Mouse (Mus musculus) embryonic stem cell, embryonic (primary cell): Measurements from ENCODE around the gene Nav2.

Source experiments
- CTCF ChIA-PET, 4 experiments: fragments of 300-600 bp in 2 of 4; fragments of 350-600 bp in 2 of 4; sonication (Branson Sonifier 250); formaldehyde crosslinking; loops; one replicate each; lab custom pipeline; 2022; ENCODE audit warnings: inconsistent platforms in 2 of 4; lab: Charles Lee
- POLR2A ChIA-PET, 4 experiments: fragments of 300-600 bp in 2 of 4; fragments of 350-600 bp in 2 of 4; sonication (Branson Sonifier 250); formaldehyde crosslinking; loops; one replicate each; lab custom pipeline; 2022; ENCODE audit warnings: antibody characterized with exemption in 4 of 4, inconsistent platforms in 1 of 4; lab: Charles Lee

Nav2 gene

DNA sequence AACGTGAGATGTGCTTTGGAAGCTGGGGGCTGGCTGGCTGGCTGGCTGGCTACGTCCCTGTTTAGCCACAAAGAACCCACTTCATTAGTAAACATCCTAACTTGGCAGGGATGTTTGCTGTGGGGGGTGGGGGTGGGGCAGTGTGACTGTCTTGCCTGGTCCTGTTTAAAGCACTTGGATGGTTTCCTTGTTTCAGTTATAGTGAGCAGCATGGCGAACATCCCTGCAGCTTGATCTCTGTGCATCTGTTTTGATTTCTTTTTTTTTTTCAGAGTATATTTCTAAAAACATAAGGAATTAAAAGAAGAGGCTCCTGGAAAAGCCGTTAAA, 791 bp downstream of the Nav2 start:
- POLR2A ChIA-PET: interaction anchor here in 2 of 4 experiments (0.7 to 1.4 kb wide), 2 partner anchors 28 to 208 kb away, joined by 3 to 6 read pairs; partner anchors contain the start of gene E2f8 (in 1 of the 2)
- CTCF ChIA-PET: interaction anchor here in 2 of 4 experiments (0.6 to 1.3 kb wide), 3 partner anchors 19 kb away, joined by 4 to 5 read pairs (median 5); no protein-coding TSS in a partner anchor

DNA sequence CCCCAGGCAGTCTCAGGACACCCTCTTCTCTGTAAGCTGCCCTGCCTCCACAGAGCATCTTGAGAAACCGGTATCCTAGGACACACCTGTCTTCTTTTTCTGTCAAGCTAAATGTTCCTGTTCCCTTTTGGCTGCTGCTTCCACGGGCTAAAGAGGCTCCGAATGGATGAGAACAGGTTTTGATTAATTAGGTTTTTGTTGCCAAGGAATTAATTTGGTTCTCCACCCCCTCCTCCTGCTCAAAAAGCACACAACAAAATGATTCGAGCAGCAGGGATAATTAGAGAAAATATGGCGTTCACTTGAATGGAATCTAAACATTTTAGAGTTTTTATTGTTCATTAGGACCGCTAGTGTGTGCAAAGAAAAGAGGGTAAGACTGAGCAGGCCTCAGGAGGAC, 1.8 kb downstream of the Nav2 start:
- POLR2A ChIA-PET: interaction anchor here in 1 of 4 experiments (1.4 kb wide), 1 partner anchor 29 kb away, joined by 6 read pairs; the partner anchor contains the start of gene E2f8
- CTCF ChIA-PET: interaction anchor here in 1 of 4 experiments (1.2 kb wide), 1 partner anchor 18 kb away, joined by 5 read pairs; no protein-coding TSS in a partner anchor

DNA sequence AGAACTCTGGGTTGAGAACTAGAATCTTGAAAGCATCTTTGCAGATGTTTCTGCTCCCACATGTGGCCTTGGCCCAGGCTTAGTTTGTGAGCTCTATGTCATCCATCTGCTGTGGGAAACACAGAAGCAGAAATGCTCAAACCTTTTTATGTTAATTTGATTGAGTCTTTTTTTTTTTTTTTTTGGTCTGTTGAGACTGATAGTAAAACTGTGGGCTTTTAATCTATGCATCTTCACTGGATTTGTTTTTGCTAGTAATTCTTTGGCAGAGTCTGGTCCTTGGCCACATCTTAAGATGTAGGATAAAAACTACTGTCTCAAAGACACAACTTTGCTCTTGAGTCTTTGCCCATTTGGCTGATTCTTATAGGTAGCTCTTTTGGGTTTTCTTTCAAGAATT, 2.6 kb downstream of the Nav2 start:
- ChIA-PET POLR2A (interaction anchor here in 1 of 4 experiments (0.6 kb wide), 1 partner anchor 51 kb away, joined by 3 read pairs; no protein-coding TSS in a partner anchor), CTCF (no interaction called here)

DNA sequence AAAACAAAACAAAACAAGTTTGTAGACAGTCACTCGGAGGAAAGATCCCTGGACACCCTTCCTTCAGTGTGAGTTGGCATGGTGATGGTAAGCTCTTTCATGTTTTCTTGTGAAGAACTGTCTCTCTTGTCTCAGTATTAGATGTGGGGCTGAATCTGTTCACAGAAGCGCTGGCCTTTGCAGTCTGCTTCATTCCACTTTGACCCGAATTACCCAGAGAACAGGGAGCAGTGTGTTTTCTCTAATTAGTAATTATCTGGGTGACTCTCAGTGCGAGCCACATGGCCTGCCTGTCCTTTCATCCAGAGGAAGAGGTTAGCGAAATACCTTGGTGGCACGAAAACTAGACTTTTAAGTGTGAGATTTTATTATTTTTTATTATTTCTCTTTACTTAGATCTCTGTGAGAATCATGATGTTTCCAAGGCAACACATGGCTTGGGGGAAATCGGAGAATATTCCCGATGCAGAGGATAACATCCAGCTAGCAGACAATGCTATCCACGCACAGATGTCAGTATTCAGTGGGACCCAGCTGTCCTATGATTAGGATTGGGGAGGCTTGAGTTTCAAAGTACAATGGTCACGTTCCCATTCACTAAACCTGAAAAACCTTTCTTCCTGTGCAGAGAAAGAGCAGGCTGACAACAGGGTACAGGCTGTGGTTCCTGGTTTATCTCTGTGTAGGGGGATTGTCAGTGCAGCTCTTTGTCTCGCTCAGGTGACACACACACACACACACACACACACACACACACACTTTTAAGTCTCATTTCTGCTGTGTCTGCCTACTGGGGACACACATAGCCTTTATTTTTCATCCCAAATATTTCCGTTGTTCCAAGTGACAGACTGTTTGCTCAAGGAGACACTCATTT, 6.4 kb downstream of the Nav2 start:
- ChIA-PET POLR2A (interaction anchor here in 2 of 4 experiments (0.6 to 1.5 kb wide), 5 partner anchors 33 to 695 kb away, joined by 3 read pairs; partner anchors contain the start of gene E2f8 (in 1 of the 2)), CTCF (interaction anchor here in 1 of 4 experiments (0.7 to 1.0 kb wide), 3 partner anchors 13 to 211 kb away, joined by 3 to 8 read pairs (median 3); no protein-coding TSS in a partner anchor)

DNA sequence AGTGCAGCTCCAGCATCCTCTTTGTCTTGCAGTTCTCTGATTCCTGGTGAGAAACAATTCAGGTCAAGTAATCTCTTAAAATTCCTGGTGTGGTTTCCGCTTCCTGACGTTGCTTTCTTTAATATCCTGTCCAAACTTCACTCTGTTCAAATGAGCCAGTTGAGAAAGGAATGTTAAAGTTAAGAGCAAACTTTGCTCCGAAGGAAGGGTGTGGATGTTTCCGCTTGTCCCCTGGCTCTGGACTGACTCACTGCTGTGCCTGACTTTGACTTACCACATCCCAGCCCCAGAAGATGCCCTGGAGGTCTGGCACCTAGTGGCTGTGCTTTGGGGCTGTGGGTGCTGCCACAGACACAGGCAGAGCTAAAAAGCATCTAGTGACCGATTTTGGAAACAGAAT, 8.9 kb downstream of the Nav2 start:
- POLR2A ChIA-PET: interaction anchor here in 1 of 4 experiments (0.8 kb wide), 1 partner anchor 36 kb away, joined by 3 read pairs; the partner anchor contains the start of gene E2f8
- CTCF ChIA-PET: interaction anchor here in 2 of 4 experiments (1.0 to 1.4 kb wide), 3 partner anchors 11 to 23 kb away, joined by 3 to 4 read pairs (median 3); no protein-coding TSS in a partner anchor

DNA sequence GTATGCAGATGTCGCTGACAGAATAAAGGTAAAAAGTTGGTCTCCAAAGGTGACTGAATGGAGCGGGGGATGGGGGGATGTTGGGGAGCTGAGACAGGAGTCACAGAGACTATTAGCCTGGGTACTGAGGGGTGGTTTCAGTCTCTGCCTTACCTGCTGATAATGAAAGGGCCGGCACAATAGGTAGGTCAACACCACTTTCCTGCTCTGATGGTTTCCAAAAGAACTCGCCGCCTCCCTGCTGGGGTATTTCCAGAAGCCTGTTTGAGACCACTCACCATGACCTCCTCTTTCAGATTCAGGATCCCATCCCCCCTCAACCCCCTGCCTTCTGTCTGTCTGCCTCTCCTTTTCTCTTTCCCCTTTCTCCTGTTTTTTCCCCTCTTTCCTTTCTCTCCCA, 9.5 kb downstream of the Nav2 start:
- POLR2A ChIA-PET: no interaction called here
- CTCF ChIA-PET: no interaction called here

DNA sequence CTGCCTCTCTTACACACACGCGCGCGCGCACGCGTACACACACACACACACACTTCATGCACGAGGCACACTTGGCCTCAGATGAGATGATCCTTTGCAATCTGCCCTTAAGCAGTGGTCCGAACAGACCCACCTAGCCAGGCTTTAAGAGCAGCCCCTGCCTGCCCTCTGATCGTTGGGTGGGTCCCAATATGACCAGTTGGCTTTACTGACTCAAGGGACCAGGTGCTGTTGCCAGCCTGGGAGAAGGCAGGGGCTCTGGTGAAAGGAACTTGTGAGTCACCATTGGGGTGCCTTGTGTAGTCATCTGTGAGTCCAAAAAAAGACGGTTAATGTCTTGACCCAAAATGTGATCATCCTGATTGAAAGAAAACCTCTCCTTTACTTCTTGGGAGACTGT, 9.9 kb downstream of the Nav2 start:
- POLR2A ChIA-PET: interaction anchor here in 1 of 4 experiments (1.6 kb wide), 1 partner anchor 37 kb away, joined by 5 read pairs; the partner anchor contains the start of gene E2f8
- CTCF ChIA-PET: interaction anchor here in 2 of 4 experiments (1.0 to 1.9 kb wide), 2 partner anchors 10 kb away, joined by 4 to 6 read pairs; no protein-coding TSS in a partner anchor

DNA sequence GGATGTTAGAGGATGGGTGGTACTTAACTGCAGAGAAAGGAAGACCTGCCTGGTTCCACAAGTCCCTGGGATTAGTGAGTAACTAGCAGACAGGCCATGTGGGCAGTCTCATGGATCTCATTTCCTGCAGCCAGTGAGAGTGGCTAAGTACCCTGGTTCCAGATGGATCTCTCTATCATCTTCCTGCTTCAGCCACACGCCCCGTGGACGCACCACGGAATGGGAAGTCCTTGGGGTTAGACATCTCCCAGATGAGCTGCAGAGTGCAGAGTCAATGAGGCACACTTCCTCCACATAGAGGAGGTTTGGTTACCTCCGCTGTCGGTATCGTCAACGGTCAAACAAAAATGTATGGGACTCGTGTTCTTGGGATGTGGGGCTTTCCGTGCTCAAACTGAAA, 15.1 kb downstream of the Nav2 start:
- CTCF ChIA-PET: no interaction called here
- POLR2A ChIA-PET: no interaction called here

DNA sequence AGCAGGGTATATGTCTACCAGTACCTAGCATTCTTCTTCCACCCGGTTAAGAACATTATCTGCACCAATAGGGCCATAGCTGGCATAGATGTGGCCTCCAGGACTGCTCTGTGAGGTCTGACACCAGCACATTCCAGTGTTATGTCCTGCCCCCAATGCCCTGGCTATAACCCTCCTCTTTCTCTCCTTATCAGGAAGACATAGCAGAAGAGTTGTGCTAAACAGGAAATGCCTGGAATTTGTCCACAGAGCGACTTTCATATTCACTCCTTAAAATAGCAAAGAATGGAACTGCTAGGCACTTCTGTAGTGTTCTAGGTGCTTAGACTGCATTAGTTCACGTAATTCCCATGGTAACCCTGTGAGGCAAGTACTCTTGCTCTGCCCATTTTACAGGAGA, 16.7 kb downstream of the Nav2 start:
- CTCF ChIA-PET: no interaction called here
- POLR2A ChIA-PET: no interaction called here

DNA sequence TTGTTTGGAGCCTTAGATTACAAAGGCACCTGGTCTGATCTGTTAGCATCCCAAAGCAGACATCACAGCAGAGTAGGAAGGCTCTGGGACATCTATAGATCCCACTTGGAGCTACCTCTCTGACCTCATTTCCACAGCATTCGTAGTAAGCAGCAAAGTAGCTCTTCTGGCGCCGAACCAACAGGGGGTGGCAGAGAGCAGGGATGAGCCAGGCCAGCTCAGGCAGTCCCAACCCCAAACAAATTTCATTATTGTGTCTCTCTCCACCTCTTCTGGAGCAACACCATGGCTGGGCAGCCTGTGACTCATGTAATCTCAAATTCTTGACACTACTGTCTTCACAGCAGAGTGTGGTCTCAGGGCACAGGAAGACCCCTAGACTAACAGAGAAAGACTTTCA, 19.8 kb downstream of the Nav2 start:
- ChIA-PET POLR2A (interaction anchor here in 1 of 4 experiments (1.2 to 1.6 kb wide), 3 partner anchors 26 to 137 kb away, joined by 3 to 4 read pairs (median 3); no protein-coding TSS in a partner anchor), CTCF (interaction anchor here (0.5 to 2.2 kb wide), 44 partner anchors 9 to 824 kb away, joined by 3 to 15 read pairs (median 4); partner anchors contain the start of genes E2f8 (in 2 of the 4) and Nav2 (in 1 of the 4))

DNA sequence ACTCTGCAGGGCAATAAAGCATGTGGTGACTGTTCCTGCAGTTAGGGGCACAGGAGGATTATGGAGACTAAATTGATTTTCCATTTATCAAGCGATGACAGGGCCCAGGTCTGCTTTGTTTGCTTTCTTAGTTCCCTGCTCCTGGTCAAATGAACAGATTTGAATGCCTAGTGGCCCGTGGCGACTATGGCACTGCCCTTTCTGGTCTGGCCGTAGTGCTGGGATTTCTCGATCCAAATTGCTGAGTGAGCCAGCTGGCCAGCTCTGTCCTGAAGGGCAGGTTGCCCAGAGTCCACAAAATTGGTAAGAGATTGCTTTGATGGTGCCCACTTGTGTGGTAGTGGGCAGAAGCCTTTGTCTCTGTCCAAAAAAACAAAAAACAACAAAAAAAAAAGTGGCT, 21.9 kb downstream of the Nav2 start:
- ChIA-PET CTCF (no interaction called here), POLR2A (no interaction called here)

DNA sequence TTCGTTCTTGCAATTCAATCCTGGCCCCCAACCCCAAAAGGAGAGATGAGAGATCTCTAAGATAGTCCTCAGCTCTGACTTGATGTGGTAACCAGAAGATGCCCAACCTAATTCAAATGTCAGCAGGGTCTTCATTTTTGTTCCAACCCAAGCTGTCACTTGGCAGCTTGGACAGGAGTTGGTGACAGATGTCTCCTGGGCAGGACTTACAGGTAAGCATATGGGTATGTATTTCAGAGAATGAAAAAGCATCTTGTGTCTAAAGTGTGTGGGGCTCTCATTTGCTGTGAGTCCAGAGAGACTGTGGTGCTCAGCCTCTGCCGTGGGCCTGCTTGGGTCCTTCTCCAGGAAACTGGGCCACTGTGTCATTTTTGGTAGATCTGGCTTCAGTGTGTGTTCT, 23.6 kb downstream of the Nav2 start:
- CTCF ChIA-PET: no interaction called here
- POLR2A ChIA-PET: no interaction called here

DNA sequence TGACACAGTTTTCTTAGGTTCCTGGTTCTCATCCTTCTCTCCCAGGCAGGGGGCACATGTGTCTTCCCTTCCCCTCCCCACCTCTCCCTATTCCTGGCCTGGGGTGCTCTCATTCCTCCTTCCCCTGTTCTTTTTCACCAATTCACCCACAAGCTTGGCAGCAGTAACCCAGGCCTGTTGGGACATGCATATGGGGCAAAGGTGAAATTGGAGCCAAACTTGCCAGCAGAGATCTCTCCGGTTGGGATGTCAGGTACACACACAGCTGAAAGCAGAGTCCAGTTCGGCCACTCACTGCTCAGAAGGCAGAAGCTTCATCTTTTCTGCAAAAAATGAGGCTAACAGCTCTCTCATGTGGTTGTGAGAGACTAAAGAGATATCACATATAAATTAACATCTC, 26.3 kb downstream of the Nav2 start:
- ChIA-PET POLR2A (interaction anchor here in 1 of 4 experiments (1.1 kb wide), 2 partner anchors 9 to 53 kb away, joined by 3 read pairs; no protein-coding TSS in a partner anchor), CTCF (no interaction called here)

DNA sequence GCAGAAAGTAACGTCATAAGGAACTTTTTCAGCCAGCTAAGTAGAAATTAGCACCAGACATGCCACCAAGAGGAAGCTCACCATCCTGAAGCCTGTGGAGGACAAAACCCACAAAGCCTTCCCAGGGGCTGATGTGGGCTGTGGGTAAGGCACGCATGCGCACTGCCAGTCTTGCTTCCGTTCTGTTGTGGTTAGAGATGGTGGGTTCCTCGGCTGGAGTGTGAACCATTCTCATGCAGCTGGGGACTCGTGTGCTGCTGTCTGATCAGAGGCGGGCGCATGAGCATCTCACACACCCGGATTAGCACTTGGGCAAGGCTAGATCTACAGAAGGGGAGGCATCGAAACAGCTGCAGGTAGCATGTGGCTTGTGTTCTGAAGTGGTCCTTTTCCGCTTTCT, 29.0 kb downstream of the Nav2 start:
- ChIA-PET POLR2A (no interaction called here), CTCF (interaction anchor here in 3 of 4 experiments (0.5 to 2.6 kb wide), 6 partner anchors 9 to 307 kb away, joined by 3 to 13 read pairs (median 5); no protein-coding TSS in a partner anchor)

DNA sequence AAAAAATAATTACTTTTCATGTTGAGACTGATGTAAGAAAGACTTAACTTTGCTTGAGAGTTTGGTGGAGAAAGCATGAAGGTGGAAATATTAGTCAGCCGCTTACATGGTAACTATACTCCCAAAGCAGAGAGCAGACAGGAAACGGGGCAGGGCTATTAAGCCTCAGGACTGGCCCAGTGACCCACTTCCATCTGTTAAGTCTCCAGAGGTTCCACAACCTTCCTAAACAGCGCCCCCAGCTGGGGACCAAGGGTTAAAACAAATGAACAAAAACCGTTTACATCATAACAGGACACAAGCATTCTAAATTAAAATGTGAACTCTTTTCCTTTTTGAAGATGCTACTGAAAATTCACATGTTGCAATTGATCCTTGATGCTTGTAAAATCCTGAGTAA, 29.7 kb downstream of the Nav2 start:
- POLR2A ChIA-PET: no interaction called here
- CTCF ChIA-PET: interaction anchor here in 2 of 4 experiments (0.6 to 2.6 kb wide), 6 partner anchors 10 to 306 kb away, joined by 3 to 13 read pairs (median 4); no protein-coding TSS in a partner anchor

DNA sequence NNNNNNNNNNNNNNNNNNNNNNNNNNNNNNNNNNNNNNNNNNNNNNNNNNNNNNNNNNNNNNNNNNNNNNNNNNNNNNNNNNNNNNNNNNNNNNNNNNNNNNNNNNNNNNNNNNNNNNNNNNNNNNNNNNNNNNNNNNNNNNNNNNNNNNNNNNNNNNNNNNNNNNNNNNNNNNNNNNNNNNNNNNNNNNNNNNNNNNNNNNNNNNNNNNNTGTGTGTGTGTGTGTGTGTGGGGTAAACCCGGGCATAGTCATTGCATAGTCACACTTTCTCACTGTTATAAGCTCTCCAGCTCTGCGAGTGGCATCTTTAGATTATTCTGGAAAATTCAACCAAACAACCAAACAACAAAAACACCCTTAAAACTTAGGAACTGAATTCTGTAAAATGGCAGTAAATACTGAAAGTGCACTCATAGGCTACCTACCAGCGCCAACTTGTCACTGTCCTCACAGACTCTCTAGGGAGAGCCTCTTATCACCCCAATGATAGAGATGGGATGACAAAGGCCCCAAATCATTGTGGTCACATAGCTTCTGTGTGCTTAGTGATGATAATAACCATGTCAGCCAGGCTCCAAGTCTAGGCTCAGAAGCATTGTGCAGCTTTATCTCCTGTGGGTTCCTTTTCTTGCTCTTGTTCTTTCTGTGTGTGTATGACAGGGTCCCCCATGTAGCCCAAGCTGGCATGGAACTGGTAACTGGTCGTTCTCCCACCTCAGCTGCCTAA, 40.0 kb downstream of the Nav2 start:
- POLR2A ChIA-PET: no interaction called here
- CTCF ChIA-PET: interaction anchor here in 1 of 4 experiments (0.6 kb wide), 1 partner anchor 82 kb away, joined by 3 read pairs; no protein-coding TSS in a partner anchor

DNA sequence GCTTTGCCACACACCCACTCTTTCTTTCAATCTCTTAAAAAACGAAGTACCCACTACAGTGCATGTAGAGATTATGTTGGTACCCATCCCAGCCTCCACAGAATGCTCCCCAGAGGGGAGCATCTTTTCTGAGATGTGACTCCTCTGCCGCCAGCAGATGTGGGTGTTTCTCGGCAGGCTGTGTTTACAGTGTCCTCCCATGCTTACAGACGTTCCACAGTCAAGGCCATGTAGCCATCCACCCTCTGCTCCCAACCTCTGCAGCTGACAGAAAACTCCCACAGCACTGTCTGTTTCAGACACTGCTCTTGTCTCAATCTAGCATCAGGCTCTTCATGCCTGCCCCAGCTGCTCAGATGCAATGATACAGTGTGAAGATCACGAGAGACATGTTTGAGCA, 46.0 kb downstream of the Nav2 start:
- ChIA-PET CTCF (no interaction called here), POLR2A (no interaction called here)

DNA sequence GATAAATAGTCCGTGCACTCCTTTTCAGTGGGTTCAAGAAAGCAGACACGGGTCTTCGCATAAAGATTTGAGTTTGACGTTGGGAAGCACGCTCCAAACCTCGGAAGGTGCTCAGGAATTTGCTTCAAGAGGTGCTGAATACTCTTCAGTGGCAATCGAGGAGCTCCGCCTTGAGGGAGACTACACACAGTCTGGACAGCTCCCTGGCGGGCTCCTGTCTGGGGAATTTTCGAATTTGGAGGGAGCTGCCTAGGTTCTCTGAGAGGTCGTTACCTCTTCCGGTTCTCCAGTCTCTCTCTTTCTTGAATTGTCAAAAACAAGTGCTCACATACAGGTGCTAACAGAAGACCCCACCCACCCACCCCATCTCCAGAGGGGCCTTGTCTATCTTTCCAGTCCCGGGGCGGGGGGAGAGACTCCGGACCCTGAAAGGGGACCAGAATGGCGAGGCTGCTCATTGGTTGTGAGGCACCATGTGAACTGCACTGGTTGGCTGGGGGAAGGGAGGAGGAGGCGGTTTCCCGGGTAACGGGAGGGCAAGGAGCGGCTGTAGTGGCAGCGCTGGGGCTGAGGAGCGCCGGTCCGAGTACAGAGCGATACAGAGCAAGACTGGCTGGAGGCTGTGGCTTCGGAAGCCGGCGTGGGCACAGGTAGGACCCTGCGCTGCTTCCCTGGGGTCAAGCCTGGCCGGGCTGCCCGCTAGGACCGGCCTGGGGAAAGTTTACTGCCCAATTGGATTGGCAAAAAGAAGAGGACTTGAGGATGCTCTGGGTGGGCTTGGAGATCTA, 50.2 kb downstream of the Nav2 start:
- ChIA-PET CTCF (interaction anchor here in 2 of 4 experiments (0.9 to 1.0 kb wide), 4 partner anchors 30 to 174 kb away, joined by 3 to 6 read pairs (median 4); no protein-coding TSS in a partner anchor), POLR2A (interaction anchor here in 3 of 4 experiments (0.5 to 1.7 kb wide), 6 partner anchors 8 to 1881 kb away, joined by 3 read pairs; partner anchors contain the start of gene E2f8 (in 1 of the 3))
